Mouse (Mus musculus): ENCODE results near the gene Ppip5k2.

The Ppip5k2 gene

DNA sequence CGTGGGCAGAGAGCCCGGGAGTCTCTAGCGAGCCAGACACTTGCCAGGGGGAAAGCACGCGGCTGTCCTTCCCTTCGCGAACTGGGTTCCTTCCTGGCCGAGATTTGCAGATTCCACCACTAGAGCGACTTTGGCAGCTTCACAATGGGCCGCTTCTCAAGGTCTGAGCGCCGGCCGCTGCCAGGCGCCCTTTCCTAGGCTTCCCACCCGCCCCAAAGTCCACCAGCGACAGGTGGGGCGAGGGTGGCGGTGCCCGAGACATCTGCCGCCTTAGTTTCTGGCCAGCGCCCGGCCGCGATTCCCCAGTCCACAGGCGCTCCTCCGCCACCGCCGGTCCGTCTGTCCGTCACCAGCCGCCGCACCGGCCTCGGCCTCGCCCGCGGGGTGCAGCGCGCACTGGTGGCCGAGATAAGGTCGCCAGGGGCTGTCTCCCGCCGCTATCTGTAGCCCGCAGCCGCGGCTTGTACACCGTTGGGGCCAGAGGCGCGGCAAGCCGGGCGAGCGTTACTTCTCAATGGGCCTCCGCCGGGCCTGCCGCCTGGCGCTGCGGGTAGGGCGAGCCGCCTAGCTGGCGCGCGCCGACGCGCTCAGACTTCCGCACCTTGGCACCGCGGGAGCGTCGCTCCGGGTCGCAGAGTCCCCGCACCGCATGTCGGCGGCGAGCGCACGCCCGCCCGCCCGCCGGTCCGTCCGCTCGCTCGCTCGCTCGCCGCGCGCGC is 109.4 kb downstream of the Ppip5k2 start:
- peak; percentile 65 to 73 for DNase-seq

DNA sequence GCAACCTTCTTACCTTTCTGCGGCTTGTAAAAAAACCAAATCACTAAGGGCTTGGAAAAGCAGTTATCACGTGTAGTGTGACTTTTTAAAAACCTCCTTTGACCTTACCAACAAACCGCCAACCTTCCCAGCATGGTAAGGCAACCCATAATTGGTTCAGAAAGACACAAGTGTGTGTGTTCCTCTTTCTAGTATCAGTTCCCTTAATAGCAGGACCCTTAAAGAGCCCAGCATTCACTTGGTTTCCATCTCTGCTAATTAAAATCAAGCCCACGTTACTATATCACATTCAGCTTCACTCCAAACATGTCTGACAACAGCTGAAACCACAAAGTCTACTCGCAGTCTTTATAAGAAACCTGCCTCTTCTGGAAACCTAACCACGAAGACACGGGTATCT is 110.8 kb downstream of the Ppip5k2 start:
- DNase-seq: no peak

DNA sequence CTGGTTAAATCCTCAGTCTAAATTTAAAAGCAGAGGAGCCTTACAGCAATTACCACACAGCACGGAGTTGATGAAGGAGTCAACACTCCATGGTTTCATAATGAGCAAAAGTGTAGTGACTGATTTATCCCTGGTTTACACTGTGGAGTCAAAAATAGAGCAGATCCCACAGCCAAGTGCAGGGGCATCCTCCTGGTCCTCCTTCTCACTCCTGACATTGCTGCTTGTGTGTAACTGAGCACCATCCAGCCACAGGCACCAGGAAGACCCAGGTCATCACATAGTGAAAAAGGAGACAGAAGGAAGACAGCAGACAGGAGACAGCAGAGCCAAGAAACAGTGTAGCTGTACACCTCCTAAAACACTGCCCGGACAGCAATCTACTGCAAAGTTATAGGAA is 112.4 kb downstream of the Ppip5k2 start:
- DNase-seq: no peak

DNA sequence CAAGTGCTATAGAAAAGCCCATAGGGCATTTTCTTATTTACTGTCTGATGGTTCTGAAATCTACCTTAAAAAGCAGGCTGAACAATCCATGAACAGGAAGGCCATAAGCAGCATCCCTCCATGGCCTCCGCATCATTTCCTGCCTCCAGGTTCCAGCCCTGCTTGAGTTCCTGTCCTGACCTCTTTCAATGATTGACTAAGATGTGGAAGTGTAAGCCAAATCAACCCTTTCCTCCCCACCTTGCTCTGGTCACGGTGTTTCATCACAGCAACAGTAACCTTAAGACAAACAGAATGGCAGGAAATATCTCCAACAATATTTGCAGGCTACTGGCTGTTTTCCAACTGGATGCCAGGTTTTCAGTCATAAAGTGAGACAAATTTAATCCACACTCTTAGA is 113.0 kb downstream of the Ppip5k2 start:
- no peak for DNase-seq
